Mouse (Mus musculus) right cerebral cortex, postnatal 10 days (tissue): Measurements from ENCODE around the gene Ciao2a.
A peak's percentile ranks its signal among the peaks of the same experiment; 100 is the strongest.

Source experiments
- DNase-seq, 2 experiments: peaks; one replicate each; pipeline ENCODE4 v3.0.0; 2021; ENCODE audit warnings: low spot score in 2 of 2

The Ciao2a gene

GRCm38 (mm10) chr9:66120106-66120505 lies 6.3 kb upstream of the Ciao2a start:
- no peak for DNase-seq

- DNase-seq = no peak
Observed at GRCm38 (mm10) chr9:66120945-66121344, 5.5 kb upstream of the Ciao2a start.

- no peak for DNase-seq
Observed at GRCm38 (mm10) chr9:66121421-66121820, 5.0 kb upstream of the Ciao2a start.

- DNase-seq = no peak
Observed at GRCm38 (mm10) chr9:66123648-66124047, 2.8 kb upstream of the Ciao2a start.

GRCm38 (mm10) chr9:66124111-66124531 lies 2.3 kb upstream of the Ciao2a start:
- DNase-seq = peak; percentile 39 to 50

GRCm38 (mm10) chr9:66124681-66125542 lies 1.5 kb upstream of the Ciao2a start:
- peak; percentile 97 to 98 for DNase-seq

- no peak for DNase-seq
Observed at GRCm38 (mm10) chr9:66125543-66126455, 612 bp upstream of the Ciao2a start.

GRCm38 (mm10) chr9:66127193-66127546 lies 759 bp downstream of the Ciao2a start:
- DNase-seq = peak in 1 of 2 experiments; percentile 40

- DNase-seq = no peak
Observed at GRCm38 (mm10) chr9:66127884-66128283, 1.5 kb downstream of the Ciao2a start.

GRCm38 (mm10) chr9:66131466-66131865 lies 5.1 kb downstream of the Ciao2a start:
- no peak for DNase-seq

- no peak for DNase-seq
Observed at GRCm38 (mm10) chr9:66135967-66136366, 9.6 kb downstream of the Ciao2a start.

GRCm38 (mm10) chr9:66138193-66138592 lies 11.8 kb downstream of the Ciao2a start:
- no peak for DNase-seq

- DNase-seq = no peak
Observed at GRCm38 (mm10) chr9:66142265-66142664, 15.9 kb downstream of the Ciao2a start.

- peak; percentile 84 to 85 for DNase-seq
Observed at GRCm38 (mm10) chr9:66144248-66144647, 17.8 kb downstream of the Ciao2a start.

GRCm38 (mm10) chr9:66146141-66146540 lies 19.7 kb downstream of the Ciao2a start:
- no peak for DNase-seq

- DNase-seq = no peak
Observed at GRCm38 (mm10) chr9:66152011-66152410, 25.6 kb downstream of the Ciao2a start.

GRCm38 (mm10) chr9:66153594-66153993 lies 27.2 kb downstream of the Ciao2a start:
- no peak for DNase-seq

- DNase-seq = no peak
Observed at GRCm38 (mm10) chr9:66154013-66154412, 27.6 kb downstream of the Ciao2a start.

- no peak for DNase-seq
Observed at GRCm38 (mm10) chr9:66155534-66155933, 29.1 kb downstream of the Ciao2a start.

GRCm38 (mm10) chr9:66157958-66158830 lies 31.8 kb downstream of the Ciao2a start, which contains the start of gene Dapk2:
Gene Dapk2 (plus strand): TSS chr9:66158223.
- peak; percentile 40 to 69 for DNase-seq

- no peak for DNase-seq
Observed at GRCm38 (mm10) chr9:66158885-66159430, 32.5 kb downstream of the Ciao2a start.
